Mouse (Mus musculus): Measurements from ENCODE around the gene Clrn3.

Gene Clrn3

GRCm38 (mm10) chr7:135489724-135490499 is 38.5 kb downstream of the Clrn3 start:
- in situ Hi-C loops (cut with MboI; ENCODE audit: unreplicated experiment in 2 of 2), result loop anchor here (5.0 to 25.0 kb wide), 7 partner anchors 83 to 1825 kb away; partner anchors contain the start of gene Mmp21 (in 1 of the 2)

GRCm38 (mm10) chr7:135488214-135488810 is 40.1 kb downstream of the Clrn3 start:
- in situ Hi-C loops (cut with MboI; ENCODE audit: unreplicated experiment in 2 of 2), result loop anchor here (5.0 to 25.0 kb wide), 5 partner anchors 81 to 1824 kb away; partner anchors contain the start of gene Mmp21 (in 1 of the 2)

GRCm38 (mm10) chr7:135487423-135487822 is 41.0 kb downstream of the Clrn3 start:
- in situ Hi-C loops (cut with MboI; ENCODE audit: unreplicated experiment in 2 of 2), result loop anchor here (5.0 to 25.0 kb wide), 5 partner anchors 80 to 1823 kb away; partner anchors contain the start of gene Mmp21 (in 1 of the 2)

GRCm38 (mm10) chr7:135486645-135487382 is 41.6 kb downstream of the Clrn3 start:
- in situ Hi-C loops (cut with MboI; ENCODE audit: unreplicated experiment in 2 of 2), result loop anchor here (5.0 to 25.0 kb wide), 5 partner anchors 80 to 1822 kb away; partner anchors contain the start of gene Mmp21 (in 1 of the 2)

- in situ Hi-C loops (cut with MboI; ENCODE audit: unreplicated experiment in 2 of 2), result loop anchor here (5.0 to 25.0 kb wide), 5 partner anchors 79 to 1821 kb away; partner anchors contain the start of gene Mmp21 (in 1 of the 2)
These were observed 42.6 kb downstream of the Clrn3 start for GRCm38 (mm10) chr7:135485796-135486410.

- in situ Hi-C loops (cut with MboI; ENCODE audit: unreplicated experiment in 2 of 2), result loop anchor here (5.0 to 25.0 kb wide), 5 partner anchors 78 to 1820 kb away; partner anchors contain the start of gene Mmp21 (in 1 of the 2)
These were observed 43.2 kb downstream of the Clrn3 start for GRCm38 (mm10) chr7:135485116-135485795.

GRCm38 (mm10) chr7:135484341-135484740 is 44.1 kb downstream of the Clrn3 start:
- in situ Hi-C loops (cut with MboI; ENCODE audit: unreplicated experiment in 2 of 2), result loop anchor here (10.0 to 25.0 kb wide), 2 partner anchors 1797 to 1820 kb away; partner anchors contain the start of gene Mmp21 (in 1 of the 2)

- in situ Hi-C loops (cut with MboI; ENCODE audit: unreplicated experiment in 2 of 2), result loop anchor here (10.0 to 25.0 kb wide), 2 partner anchors 1796 to 1819 kb away; partner anchors contain the start of gene Mmp21 (in 1 of the 2)
These were observed 44.7 kb downstream of the Clrn3 start for GRCm38 (mm10) chr7:135483751-135484150.

GRCm38 (mm10) chr7:135481150-135481549 is 47.3 kb downstream of the Clrn3 start:
- in situ Hi-C loops (cut with MboI; ENCODE audit: unreplicated experiment in 2 of 2), result loop anchor here (10.0 to 25.0 kb wide), 2 partner anchors 1794 to 1816 kb away; partner anchors contain the start of gene Mmp21 (in 1 of the 2)

GRCm38 (mm10) chr7:135479912-135480311 is 48.5 kb downstream of the Clrn3 start:
- in situ Hi-C loops (cut with MboI; ENCODE audit: unreplicated experiment in 2 of 2), result loop anchor here (10.0 to 25.0 kb wide), 3 partner anchors 1635 to 1815 kb away; partner anchors contain the start of gene Mmp21 (in 1 of the 2)

- in situ Hi-C loops (cut with MboI; ENCODE audit: unreplicated experiment in 2 of 2), result loop anchor here (10.0 to 25.0 kb wide), 2 partner anchors 1635 to 1792 kb away; partner anchors contain the start of gene Mmp21 (in 1 of the 2)
These were observed 49.1 kb downstream of the Clrn3 start for GRCm38 (mm10) chr7:135479322-135479880.

- in situ Hi-C loops (cut with MboI; ENCODE audit: unreplicated experiment in 2 of 2), result loop anchor here (10.0 to 25.0 kb wide), 2 partner anchors 1632 to 1790 kb away; partner anchors contain the start of gene Mmp21 (in 1 of the 2)
These were observed 51.2 kb downstream of the Clrn3 start for GRCm38 (mm10) chr7:135477256-135477655.

- in situ Hi-C loops (cut with MboI; ENCODE audit: unreplicated experiment in 2 of 2), result loop anchor here (10.0 to 25.0 kb wide), 2 partner anchors 1631 to 1789 kb away; partner anchors contain the start of gene Mmp21 (in 1 of the 2)
These were observed 52.5 kb downstream of the Clrn3 start for GRCm38 (mm10) chr7:135475981-135476380.

GRCm38 (mm10) chr7:135470319-135470718 is 58.1 kb downstream of the Clrn3 start:
- in situ Hi-C loops (cut with MboI; ENCODE audit: unreplicated experiment in 2 of 2), result loop anchor here in 1 of 2 experiments (10.0 kb wide), 1 partner anchor 1626 kb away; no protein-coding TSS in a partner anchor

- in situ Hi-C loops (cut with MboI; ENCODE audit: unreplicated experiment in 2 of 2), result no loop called here
These were observed 59.8 kb downstream of the Clrn3 start for GRCm38 (mm10) chr7:135468631-135469030.

GRCm38 (mm10) chr7:135465293-135465692 is 63.2 kb downstream of the Clrn3 start:
- in situ Hi-C loops (cut with MboI; ENCODE audit: unreplicated experiment in 2 of 2), result no loop called here

- in situ Hi-C loops (cut with MboI; ENCODE audit: unreplicated experiment in 2 of 2), result no loop called here
These were observed 63.7 kb downstream of the Clrn3 start for GRCm38 (mm10) chr7:135464689-135465259.
